Mouse (Mus musculus): Measurements from ENCODE around the gene Dpm1. TPM values are rescaled to one million over a fixed set of nuclear protein-coding genes. Genes with fewer than 3 reads are reported as not detected.

Gene Dpm1
- polyA plus RNA-seq, 1 experiment, result 26.7 TPM

DNA sequence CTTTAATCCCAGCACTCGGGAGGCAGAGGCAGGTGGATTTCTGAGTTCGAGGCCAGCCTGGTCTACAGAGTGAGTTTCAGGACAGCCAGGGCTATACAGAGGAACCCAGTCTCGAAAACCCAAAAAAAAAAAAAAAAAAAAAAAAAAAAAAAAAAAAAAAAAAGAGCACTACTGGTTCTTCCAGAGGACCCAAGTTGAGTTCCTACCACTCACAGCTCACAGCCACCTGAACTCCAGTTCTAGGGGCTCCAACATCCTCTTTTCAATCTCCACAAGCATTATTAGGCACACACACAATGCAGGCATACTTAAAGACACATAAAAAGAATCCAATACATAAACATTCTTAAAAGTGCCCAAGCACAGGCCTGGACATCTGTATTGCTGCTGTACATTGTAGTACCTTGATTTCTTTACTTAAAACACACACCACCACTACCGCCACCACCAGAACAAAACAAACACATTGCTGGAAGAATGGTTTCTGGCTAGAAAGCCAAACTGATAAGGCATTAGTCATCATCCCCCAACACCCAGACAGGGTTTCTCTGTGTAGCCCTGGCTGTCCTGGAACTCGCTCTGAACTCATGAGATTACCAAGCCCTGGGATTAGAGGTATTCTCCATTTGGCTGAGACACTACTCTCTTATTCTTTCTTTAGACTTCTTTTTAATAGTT lies 30.2 kb downstream of the Dpm1 start:
- Histone ChIP-seq H3K4me3 (replicated peaks; ENCODE audit: insufficient read depth, low read depth, low read length) (no peak overlapping the region), H3K4me1 (ENCODE audit: control insufficient read depth, insufficient read depth, low read length) (peaks cover 13% of the 10 kb centered on the region; the same call in 1 of the 2 replicates), H3K27ac (ENCODE audit: insufficient read depth, low read length) (no peak overlapping the region), H3K27me3 (ENCODE audit: control insufficient read depth, insufficient read depth, low read length) (no peaks in the 10 kb centered on the region)
- TF ChIP-seq CTCF (IDR thresholded peaks at IDR 0.05; ENCODE audit: borderline replicate concordance, insufficient read depth, low read depth, low read length) (no peak), POLR2A (IDR thresholded peaks at IDR 0.05; ENCODE audit: borderline replicate concordance, insufficient read depth, low read length) (no peak)
- WGBS, result 81% methylated on average over 4 of the region's 5 CpGs
- no peak for DNase-seq

DNA sequence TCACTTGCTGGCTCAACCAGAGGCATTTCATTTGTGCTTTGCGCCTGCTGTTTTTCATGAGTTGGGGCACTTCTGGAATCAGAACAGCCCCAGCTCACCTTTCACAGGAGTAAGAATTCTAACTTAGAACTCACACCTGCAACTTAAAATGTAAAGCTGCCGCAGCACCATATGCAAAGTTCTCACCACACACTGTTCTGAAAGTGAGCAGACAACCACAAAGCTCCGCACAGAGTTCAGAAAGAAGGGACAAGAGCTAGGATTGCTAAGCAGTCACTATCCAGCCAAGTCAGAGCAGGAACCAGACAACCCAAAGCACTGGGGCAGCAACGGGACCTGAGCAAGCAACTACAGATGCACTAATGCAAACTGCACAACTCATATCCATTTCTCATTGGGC lies 30.9 kb downstream of the Dpm1 start:
- no peak for DNase-seq
- Histone ChIP-seq H3K4me1 (ENCODE audit: control insufficient read depth, insufficient read depth, low read length) (peaks cover 10% of the 10 kb centered on the region; the same call in 1 of the 2 replicates), H3K27me3 (ENCODE audit: control insufficient read depth, insufficient read depth, low read length) (no peaks in the 10 kb centered on the region), H3K27ac (ENCODE audit: insufficient read depth, low read length) (no peak overlapping the region), H3K4me3 (replicated peaks; ENCODE audit: insufficient read depth, low read depth, low read length) (no peak overlapping the region)
- TF ChIP-seq CTCF (IDR thresholded peaks at IDR 0.05; ENCODE audit: borderline replicate concordance, insufficient read depth, low read depth, low read length) (no peak), POLR2A (IDR thresholded peaks at IDR 0.05; ENCODE audit: borderline replicate concordance, insufficient read depth, low read length) (no peak)
- WGBS, result 73% methylated on average over 4 of the region's 4 CpGs

DNA sequence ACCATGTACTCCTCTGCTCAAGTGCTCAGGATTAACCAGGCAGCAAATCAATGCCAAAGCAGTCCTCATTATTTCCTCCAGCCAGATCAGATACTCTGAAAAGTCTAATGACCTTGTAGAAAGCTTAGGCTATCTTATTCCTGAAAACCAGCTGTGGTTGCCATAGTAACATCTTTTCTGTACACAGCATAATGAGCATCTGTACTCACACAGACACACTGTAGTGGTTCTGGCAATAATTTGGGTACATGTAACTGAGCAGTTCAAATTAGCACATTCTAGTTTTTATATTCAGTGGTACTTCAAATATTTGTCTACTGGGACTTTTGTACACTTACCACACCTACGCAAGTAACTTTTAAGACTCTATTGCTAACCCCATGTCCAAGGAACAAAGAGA lies 32.0 kb downstream of the Dpm1 start:
- no peaks in the 10 kb centered on the region for H3K27me3 ChIP-seq (ENCODE audit: control insufficient read depth, insufficient read depth, low read length)
- H3K27ac ChIP-seq (ENCODE audit: insufficient read depth, low read length), result no peak overlapping the region
- TF ChIP-seq POLR2A (IDR thresholded peaks at IDR 0.05; ENCODE audit: borderline replicate concordance, insufficient read depth, low read length) (no peak), CTCF (IDR thresholded peaks at IDR 0.05; ENCODE audit: borderline replicate concordance, insufficient read depth, low read depth, low read length) (no peak)
- no peak overlapping the region for H3K4me3 ChIP-seq (replicated peaks; ENCODE audit: insufficient read depth, low read depth, low read length)
- 87% methylated on average over 1 of the region's 1 CpGs for WGBS
- peaks cover 10% of the 10 kb centered on the region; the same call in 1 of the 2 replicates for H3K4me1 ChIP-seq (ENCODE audit: control insufficient read depth, insufficient read depth, low read length)
- no peak for DNase-seq

DNA sequence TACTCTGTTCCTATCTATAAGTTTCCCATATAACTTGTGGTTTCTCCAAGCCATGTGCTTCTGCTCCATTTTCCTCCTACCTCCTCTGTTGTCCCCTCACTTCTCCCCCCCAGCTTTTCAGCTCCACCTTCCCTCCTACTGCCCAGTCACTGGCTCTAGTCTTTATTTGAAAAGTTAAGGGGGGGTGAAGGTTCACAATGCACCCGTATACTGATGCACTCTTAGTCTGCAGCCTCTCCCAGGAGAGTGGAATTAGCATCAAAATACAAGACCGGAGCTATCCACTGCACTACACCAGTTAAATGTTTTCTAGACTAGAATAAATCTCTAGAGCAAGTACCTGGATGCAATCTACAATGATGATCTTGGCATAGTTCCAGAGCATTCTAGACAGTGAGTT lies 34.7 kb downstream of the Dpm1 start:
- H3K4me1 ChIP-seq (ENCODE audit: control insufficient read depth, insufficient read depth, low read length), result peaks cover 12% of the 10 kb centered on the region
- H3K27me3 ChIP-seq (ENCODE audit: control insufficient read depth, insufficient read depth, low read length), result no peaks in the 10 kb centered on the region
- TF ChIP-seq POLR2A (IDR thresholded peaks at IDR 0.05; ENCODE audit: borderline replicate concordance, insufficient read depth, low read length) (no peak), CTCF (IDR thresholded peaks at IDR 0.05; ENCODE audit: borderline replicate concordance, insufficient read depth, low read depth, low read length) (no peak)
- no peak overlapping the region for H3K27ac ChIP-seq (ENCODE audit: insufficient read depth, low read length)
- no peak overlapping the region for H3K4me3 ChIP-seq (replicated peaks; ENCODE audit: insufficient read depth, low read depth, low read length)
- no peak for DNase-seq
- WGBS, result 42% methylated on average over 2 of the region's 2 CpGs

DNA sequence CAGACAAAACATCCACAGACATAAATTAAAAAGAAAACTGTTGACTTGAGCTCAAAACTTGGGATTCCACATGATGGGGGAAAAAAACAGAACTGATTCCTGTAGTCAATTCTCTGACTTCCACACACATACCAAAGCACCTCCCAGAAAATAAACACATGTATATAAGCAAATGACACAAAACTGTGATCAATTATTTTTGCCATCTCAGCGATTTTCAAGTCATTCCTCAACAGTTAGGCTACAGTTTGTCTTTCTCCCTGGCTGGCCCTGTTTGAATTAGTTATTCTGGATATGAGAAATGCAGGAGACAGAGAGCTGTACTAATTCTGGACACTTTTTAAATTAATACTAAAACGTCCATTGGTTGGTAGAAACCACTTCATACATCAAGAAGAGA lies 36.7 kb downstream of the Dpm1 start:
- 59% methylated on average over 2 of the region's 2 CpGs for WGBS

DNA sequence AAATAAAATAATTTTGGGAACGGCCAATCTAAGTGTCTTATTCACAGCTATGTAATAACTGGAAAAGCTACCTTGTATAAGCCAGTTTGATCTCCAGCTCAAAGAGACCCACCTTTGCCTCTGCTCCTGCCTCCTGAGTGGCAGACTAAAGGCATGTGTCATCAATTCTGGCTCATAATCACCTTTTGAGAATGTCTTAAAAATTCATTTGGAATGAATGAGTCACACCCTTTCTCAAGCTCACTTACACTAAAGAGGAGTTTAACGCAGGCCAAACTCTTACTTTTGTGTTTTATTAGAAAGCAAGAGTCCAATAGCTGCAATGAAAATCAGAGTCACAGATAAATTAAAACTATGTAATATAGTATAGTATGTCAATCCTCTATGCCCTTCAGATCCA lies 38.5 kb downstream of the Dpm1 start:
- DNase-seq, result no peak
- no peaks in the 10 kb centered on the region for H3K27me3 ChIP-seq (ENCODE audit: control insufficient read depth, insufficient read depth, low read length)
- H3K27ac ChIP-seq (ENCODE audit: insufficient read depth, low read length), result no peak overlapping the region
- H3K4me3 ChIP-seq (replicated peaks; ENCODE audit: insufficient read depth, low read depth, low read length), result no peak overlapping the region
- 81% methylated on average over 2 of the region's 2 CpGs for WGBS
- peaks cover 7% of the 10 kb centered on the region for H3K4me1 ChIP-seq (ENCODE audit: control insufficient read depth, insufficient read depth, low read length)
- TF ChIP-seq POLR2A (IDR thresholded peaks at IDR 0.05; ENCODE audit: borderline replicate concordance, insufficient read depth, low read length), result no peak
- TF ChIP-seq CTCF (IDR thresholded peaks at IDR 0.05; ENCODE audit: borderline replicate concordance, insufficient read depth, low read depth, low read length), result no peak

More for the DNA sequence above, 36.7 kb downstream of the Dpm1 start:
- Histone ChIP-seq H3K27me3 (ENCODE audit: control insufficient read depth, insufficient read depth, low read length) (no peaks in the 10 kb centered on the region), H3K4me1 (ENCODE audit: control insufficient read depth, insufficient read depth, low read length) (peaks cover 8% of the 10 kb centered on the region), H3K27ac (ENCODE audit: insufficient read depth, low read length) (no peak overlapping the region), H3K4me3 (replicated peaks; ENCODE audit: insufficient read depth, low read depth, low read length) (no peak overlapping the region)
- DNase-seq, result no peak
- no peak for TF ChIP-seq POLR2A (IDR thresholded peaks at IDR 0.05; ENCODE audit: borderline replicate concordance, insufficient read depth, low read length)
- no peak for TF ChIP-seq CTCF (IDR thresholded peaks at IDR 0.05; ENCODE audit: borderline replicate concordance, insufficient read depth, low read depth, low read length)

DNA sequence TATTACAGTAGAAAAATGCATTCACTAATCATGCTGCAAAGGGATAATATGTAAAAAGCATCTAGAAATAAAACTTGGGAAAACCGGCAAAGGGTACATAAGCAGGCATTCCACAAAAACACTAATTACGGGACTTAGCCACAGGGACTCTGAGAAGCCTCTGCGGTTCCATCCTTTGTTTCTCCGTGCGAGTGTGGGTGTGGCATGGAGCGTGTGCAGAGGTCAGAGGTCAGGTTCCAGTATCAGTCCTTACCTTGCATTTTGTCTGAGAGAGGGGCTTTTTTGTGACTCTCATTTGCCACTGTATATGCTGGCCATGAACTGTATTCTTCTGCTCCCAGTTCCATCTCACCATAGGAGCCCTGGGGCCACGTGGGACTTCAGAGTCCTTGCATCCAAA lies 54.4 kb downstream of the Dpm1 start:
- Histone ChIP-seq H3K27ac (ENCODE audit: insufficient read depth, low read length) (no peak overlapping the region), H3K4me1 (ENCODE audit: control insufficient read depth, insufficient read depth, low read length) (peaks cover 4% of the 10 kb centered on the region; the same call in 1 of the 2 replicates), H3K4me3 (replicated peaks; ENCODE audit: insufficient read depth, low read depth, low read length) (no peak overlapping the region), H3K27me3 (ENCODE audit: control insufficient read depth, insufficient read depth, low read length) (no peaks in the 10 kb centered on the region)
- TF ChIP-seq CTCF (IDR thresholded peaks at IDR 0.05; ENCODE audit: borderline replicate concordance, insufficient read depth, low read depth, low read length) (no peak), POLR2A (IDR thresholded peaks at IDR 0.05; ENCODE audit: borderline replicate concordance, insufficient read depth, low read length) (no peak)
- 47% methylated on average over 7 of the region's 7 CpGs for WGBS
- DNase-seq, result no peak

DNA sequence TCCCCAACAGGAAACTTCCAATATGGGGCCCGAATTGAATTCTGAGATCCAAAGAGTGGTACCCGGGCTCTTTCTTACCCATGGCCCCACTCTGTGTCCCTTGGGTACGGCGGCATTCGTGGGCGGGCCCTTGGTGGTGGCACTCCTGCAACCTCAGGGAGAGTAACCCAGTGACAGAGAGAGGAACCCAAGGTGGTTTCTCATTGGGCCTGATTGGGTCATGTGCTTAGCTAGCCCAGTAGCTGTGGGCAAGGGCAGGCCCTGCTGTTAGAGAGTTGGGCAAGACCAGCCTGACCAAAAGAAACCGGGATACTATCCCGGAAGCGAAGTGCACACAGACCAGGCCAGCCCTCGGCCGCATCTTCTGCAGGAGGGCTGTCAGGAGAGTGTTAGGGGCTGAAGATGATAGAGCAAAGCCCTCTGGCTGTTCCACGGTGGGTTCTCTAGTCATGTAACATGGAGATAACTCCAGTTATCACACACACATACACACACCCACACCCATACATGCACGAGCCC lies 60.2 kb downstream of the Dpm1 start:
- TF ChIP-seq POLR2A (IDR thresholded peaks at IDR 0.05; ENCODE audit: borderline replicate concordance, insufficient read depth, low read length) (no peak), CTCF (IDR thresholded peaks at IDR 0.05; ENCODE audit: borderline replicate concordance, insufficient read depth, low read depth, low read length) (no peak)
- no peak overlapping the region for H3K4me3 ChIP-seq (replicated peaks; ENCODE audit: insufficient read depth, low read depth, low read length)
- DNase-seq, result no peak
- no peak overlapping the region for H3K27ac ChIP-seq (ENCODE audit: insufficient read depth, low read length)
- H3K4me1 ChIP-seq (ENCODE audit: control insufficient read depth, insufficient read depth, low read length), result peaks cover 4% of the 10 kb centered on the region; the same call in 1 of the 2 replicates
- no peaks in the 10 kb centered on the region for H3K27me3 ChIP-seq (ENCODE audit: control insufficient read depth, insufficient read depth, low read length)
- whole genome bisulfite sequencing, result 26% methylated on average over 13 of the region's 13 CpGs

Data from cerebellum, adult 2 months (tissue).